Mouse (Mus musculus): ENCODE measurements around the gene Dnajb2.

GRCm38 (mm10) chr1:75191258-75191621, 45.0 kb upstream of the Dnajb2 start:
- TF ChIP-seq CTCF (IDR thresholded peaks at IDR 0.05; ENCODE audit: low read depth, low read length) (no peak), POLR2A (IDR thresholded peaks at IDR 0.05; ENCODE audit: borderline replicate concordance, low read depth, low read length) (no peak)

Measured in bone marrow macrophage, adult 2 months (primary cell).